Mouse (Mus musculus) limb, embryonic 10.5 days (tissue): ENCODE measurements around the gene 4930503B20Rik. TPM values are rescaled to one million over a fixed set of nuclear protein-coding genes. Genes with fewer than 3 reads are reported as not detected.

ENCODE experiments used
- DNase-seq: peaks from one replicate; pipeline ENCODE4 v3.0.0-alpha.2; 2017; ENCODE audit warnings: low spot score
- H3K27ac ChIP-seq: fragments of 300-500 bp; sonication (generic); 2 replicates; pipeline ENCODE4 v1.5.1; 2016; ENCODE audit warnings: mild to moderate bottlenecking
- H3K27me3 ChIP-seq: fragments of 300-500 bp; sonication (generic); 2 replicates; pipeline ENCODE4 v1.6.1; 2016; ENCODE audit warnings: low read depth, mild to moderate bottlenecking; ENCODE audit not compliant: poor library complexity, severe bottlenecking
- H3K36me3 ChIP-seq: fragments of 300-500 bp; sonication (generic); 2 replicates; pipeline ENCODE4 v1.6.1; 2016; ENCODE audit warnings: mild to moderate bottlenecking, moderate library complexity
- H3K4me1 ChIP-seq: fragments of 300-500 bp; sonication (generic); 2 replicates; pipeline ENCODE4 v1.6.1; 2016
- H3K4me3 ChIP-seq: fragments of 300-500 bp; sonication (generic); 2 replicates; pipeline ENCODE4 v1.5.1; 2016; ENCODE audit warnings: mild to moderate bottlenecking, moderate library complexity
- H3K9me3 ChIP-seq: fragments of 300-500 bp; sonication (generic); replicated peaks from 2 replicates; pipeline ENCODE4 v1.6.1; 2016; ENCODE audit warnings: mild to moderate bottlenecking
- WGBS: fragments of 180-500 bp; shearing (Covaris S2); methylation state at CpG from one replicate; pipeline ENCODE4 v1.1.7; 2016; 5-methylcytosine and 5-hydroxymethylcytosine counted together
- polyA plus RNA-seq: library from polyadenylated mRNA; unstranded; fragments of >200 nt; fragmentation: Nextera tagmentation; extraction: Ambion mirVana; gene quantifications from 2 replicates; pipeline ENCODE4 v1.2.1, GENCODE M21; 2016

Gene 4930503B20Rik
- polyA plus RNA-seq, result not detected in 2 replicates

- no peaks in the 10 kb centered on the region for H3K4me1 ChIP-seq
- no peak within 1 kb of the TSS for H3K4me3 ChIP-seq
- no peak within 1 kb of the TSS for H3K27ac ChIP-seq
- no peaks in the 10 kb centered on the region for H3K27me3 ChIP-seq
- H3K36me3 ChIP-seq, result no peaks in the 10 kb centered on the region
- 86% methylated on average over 3 of the region's 3 CpGs for WGBS
- H3K9me3 ChIP-seq, result no peaks in the 10 kb centered on the region
- no peak for DNase-seq
Measured at GRCm38 (mm10) chr3:146651217-146651616, at the start of gene 4930503B20Rik. TSS of gene 4930503B20Rik (minus strand) at chr3:146651317.

GRCm38 (mm10) chr3:146700051-146700450, 48.9 kb upstream of the 4930503B20Rik start:
- Histone ChIP-seq H3K27me3 (no peaks in the 10 kb centered on the region), H3K9me3 (no peaks in the 10 kb centered on the region), H3K4me1 (peaks cover 5% of the 10 kb centered on the region), H3K27ac (no peak overlapping the region), H3K36me3 (no peaks in the 10 kb centered on the region), H3K4me3 (no peak overlapping the region)
- WGBS, result 87% methylated on average over 11 of the region's 11 CpGs
- DNase-seq, result no peak

DNA sequence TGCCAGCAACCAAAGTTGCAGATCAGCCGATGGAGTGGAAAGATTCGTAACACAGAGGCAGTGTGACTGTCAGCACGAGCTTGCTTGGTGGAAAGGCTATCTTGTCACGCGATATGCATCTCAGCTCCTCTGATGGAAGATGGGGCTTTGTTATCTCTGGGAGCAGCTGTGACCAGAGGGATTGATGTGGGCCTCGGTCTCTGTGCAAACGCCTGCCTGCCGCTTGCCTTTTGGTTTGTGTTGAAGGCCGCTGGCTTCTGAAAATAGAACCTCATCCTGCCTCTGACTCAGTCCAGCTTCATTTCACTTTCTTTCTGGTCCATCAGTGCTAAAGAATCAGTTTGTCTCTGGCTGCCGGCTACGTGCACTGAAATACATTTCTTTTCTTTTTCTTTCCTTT, 47.9 kb upstream of the 4930503B20Rik start:
- H3K36me3 ChIP-seq, result no peaks in the 10 kb centered on the region
- H3K4me1 ChIP-seq, result peaks cover 5% of the 10 kb centered on the region
- H3K27ac ChIP-seq, result no peak overlapping the region
- WGBS, result 64% methylated on average over 11 of the region's 11 CpGs
- no peaks in the 10 kb centered on the region for H3K9me3 ChIP-seq
- no peaks in the 10 kb centered on the region for H3K27me3 ChIP-seq
- H3K4me3 ChIP-seq, result no peak overlapping the region
- DNase-seq, result no peak

DNA sequence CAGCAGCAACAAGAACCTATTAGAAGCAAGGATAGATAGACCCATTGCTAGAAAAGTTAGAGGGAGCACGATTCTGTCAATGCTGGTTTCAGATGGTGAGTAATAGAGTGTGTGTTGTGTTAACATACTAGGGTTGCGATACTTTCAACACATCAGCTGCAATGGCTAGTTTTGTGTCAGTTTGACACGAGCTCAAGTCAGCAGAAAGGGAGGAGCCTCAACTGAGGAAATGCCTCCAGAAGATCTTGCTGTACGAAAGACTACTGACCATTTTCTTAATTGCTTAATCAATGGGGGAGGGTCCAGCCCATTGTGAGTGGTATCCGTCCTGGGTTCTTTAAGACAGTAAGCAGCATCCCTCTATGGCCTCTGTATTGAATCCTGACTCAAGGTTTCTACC, 41.4 kb upstream of the 4930503B20Rik start:
- Histone ChIP-seq H3K9me3 (no peaks in the 10 kb centered on the region), H3K4me1 (no peaks in the 10 kb centered on the region), H3K36me3 (no peaks in the 10 kb centered on the region), H3K4me3 (no peak overlapping the region), H3K27me3 (0 out of 2 replicates have a peak, but pooled peaks cover 4% of the 10 kb centered on the region), H3K27ac (no peak overlapping the region)
- WGBS, result 90% methylated on average over 5 of the region's 5 CpGs
- no peak for DNase-seq

GRCm38 (mm10) chr3:146687121-146687725, 36.1 kb upstream of the 4930503B20Rik start:
- Histone ChIP-seq H3K27me3 (peaks cover 26% of the 10 kb centered on the region), H3K4me1 (peaks cover 13% of the 10 kb centered on the region), H3K36me3 (no peaks in the 10 kb centered on the region), H3K27ac (no peak overlapping the region), H3K4me3 (no peak overlapping the region), H3K9me3 (no peaks in the 10 kb centered on the region)
- 85% methylated on average over 4 of the region's 4 CpGs for WGBS
- no peak for DNase-seq

DNA sequence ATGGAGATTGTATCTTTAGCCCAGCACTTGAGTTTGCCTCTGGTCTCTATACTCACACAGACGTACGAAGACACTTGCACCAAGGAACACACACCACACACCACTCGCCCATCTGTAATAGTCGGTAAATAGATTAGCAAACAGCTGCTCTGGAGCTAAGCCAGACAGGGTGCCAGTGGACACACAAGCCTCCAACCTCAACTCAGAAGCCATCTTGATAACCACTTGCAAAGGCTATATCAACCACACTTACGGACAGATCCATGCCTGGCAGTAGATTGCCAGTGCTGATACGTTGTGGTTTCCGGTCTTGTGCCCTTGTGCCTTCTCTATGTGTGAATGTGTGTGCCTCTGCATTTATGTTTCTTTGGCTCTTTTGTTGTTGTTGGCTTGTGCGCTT, 35.3 kb upstream of the 4930503B20Rik start:
- Histone ChIP-seq H3K27ac (no peak overlapping the region), H3K36me3 (no peaks in the 10 kb centered on the region), H3K27me3 (peaks cover 26% of the 10 kb centered on the region), H3K4me1 (peaks cover 13% of the 10 kb centered on the region), H3K4me3 (no peak overlapping the region), H3K9me3 (no peaks in the 10 kb centered on the region)
- 91% methylated on average over 8 of the region's 8 CpGs for WGBS
- no peak for DNase-seq

DNA sequence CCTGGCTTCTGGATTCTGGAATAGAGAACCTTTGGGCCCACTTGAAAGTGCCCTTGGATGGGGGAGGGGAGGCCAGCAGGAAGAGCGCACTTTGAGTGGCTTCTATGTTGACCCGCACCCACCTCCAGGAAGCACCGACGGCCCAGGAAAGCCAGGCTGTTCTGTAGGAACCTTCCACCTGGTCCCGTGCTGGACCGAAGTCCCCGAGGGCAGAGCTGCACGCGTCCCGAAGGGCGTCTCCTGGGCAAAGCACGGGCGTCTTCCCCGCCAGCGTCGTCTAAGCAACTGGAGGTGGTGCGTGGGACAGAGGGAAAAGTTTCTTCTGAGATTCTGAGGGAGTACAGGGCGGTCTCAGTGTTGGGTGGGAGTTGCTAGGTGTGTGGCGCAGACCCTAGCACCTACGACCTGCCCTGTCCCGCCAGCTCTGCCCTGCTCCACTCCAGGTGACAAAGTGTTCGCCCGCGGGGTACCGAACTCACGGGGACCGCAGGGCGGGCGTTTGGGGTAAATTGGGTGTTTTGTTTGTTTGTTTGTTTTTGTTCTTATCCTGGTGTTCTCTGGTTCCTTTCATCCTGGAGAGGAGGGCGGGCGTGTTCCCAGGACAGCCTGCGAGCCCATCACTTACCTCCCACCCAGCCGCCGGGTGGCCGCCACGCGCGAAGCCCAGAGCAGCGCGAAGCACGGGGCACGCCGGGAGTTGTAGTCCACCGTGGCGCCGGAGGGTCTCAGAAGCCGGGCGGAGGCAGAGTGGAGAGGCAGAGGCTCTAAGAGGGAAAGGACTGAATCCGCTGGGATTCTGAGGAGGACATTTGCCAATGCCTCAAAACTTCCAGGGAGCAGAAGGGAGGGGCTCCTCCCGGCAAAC, 33.9 kb upstream of the 4930503B20Rik start, which contains the start of gene Samd13:
Samd13 (minus strand) TSS at position 782 of the 865 bp plus-strand sequence.
- Histone ChIP-seq H3K4me3 (peak within 1 kb of the TSS; percentile 68), H3K27me3 (peaks cover 26% of the 10 kb centered on the region), H3K4me1 (peaks cover 13% of the 10 kb centered on the region), H3K9me3 (no peaks in the 10 kb centered on the region), H3K27ac (peak within 1 kb of the TSS; percentile 87), H3K36me3 (no peaks in the 10 kb centered on the region)
- peak; percentile 85 for DNase-seq
- WGBS, result 3% methylated on average over 50 of the region's 50 CpGs

- Histone ChIP-seq H3K4me3 (no peak overlapping the region), H3K27me3 (peaks cover 26% of the 10 kb centered on the region), H3K27ac (no peak overlapping the region), H3K4me1 (peaks cover 13% of the 10 kb centered on the region), H3K36me3 (no peaks in the 10 kb centered on the region), H3K9me3 (no peaks in the 10 kb centered on the region)
- WGBS, result 85% methylated on average over 2 of the region's 2 CpGs
- no peak for DNase-seq
Measured at GRCm38 (mm10) chr3:146683095-146683494, 32.0 kb upstream of the 4930503B20Rik start.

GRCm38 (mm10) chr3:146682140-146682651, 31.1 kb upstream of the 4930503B20Rik start:
- DNase-seq, result no peak
- H3K36me3 ChIP-seq, result no peaks in the 10 kb centered on the region
- 70% methylated on average over 13 of the region's 13 CpGs for WGBS
- H3K27ac ChIP-seq, result no peak overlapping the region
- H3K9me3 ChIP-seq, result no peaks in the 10 kb centered on the region
- no peak overlapping the region for H3K4me3 ChIP-seq
- H3K27me3 ChIP-seq, result peaks cover 22% of the 10 kb centered on the region
- H3K4me1 ChIP-seq, result peaks cover 13% of the 10 kb centered on the region

DNA sequence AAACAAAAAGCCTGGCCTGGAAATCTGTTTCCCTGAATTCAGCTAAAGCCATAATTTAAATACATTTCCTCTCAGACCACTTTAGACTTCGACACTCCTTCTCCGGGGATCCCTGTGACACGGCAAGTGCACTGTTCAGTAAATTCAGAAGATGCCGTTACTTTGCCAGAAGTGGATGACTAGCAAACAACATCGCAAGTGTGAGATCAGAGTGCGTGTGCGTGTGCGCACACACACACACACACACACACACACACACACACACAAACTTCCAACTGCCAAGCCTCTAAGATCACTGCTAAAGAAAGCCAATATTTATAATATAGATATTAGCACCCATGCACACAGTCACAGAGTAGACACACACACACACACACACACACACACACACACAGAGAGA, 30.6 kb upstream of the 4930503B20Rik start:
- Histone ChIP-seq H3K9me3 (no peaks in the 10 kb centered on the region), H3K27me3 (peaks cover 22% of the 10 kb centered on the region), H3K4me1 (peaks cover 13% of the 10 kb centered on the region), H3K36me3 (no peaks in the 10 kb centered on the region), H3K4me3 (no peak overlapping the region), H3K27ac (no peak overlapping the region)
- WGBS, result 86% methylated on average over 8 of the region's 8 CpGs
- DNase-seq, result no peak

GRCm38 (mm10) chr3:146680625-146681024, 29.5 kb upstream of the 4930503B20Rik start:
- 94% methylated on average over 13 of the region's 13 CpGs for WGBS
- Histone ChIP-seq H3K9me3 (no peaks in the 10 kb centered on the region), H3K4me3 (no peak overlapping the region), H3K36me3 (no peaks in the 10 kb centered on the region), H3K4me1 (peaks cover 13% of the 10 kb centered on the region), H3K27me3 (peaks cover 13% of the 10 kb centered on the region; the same call in 1 of the 2 replicates), H3K27ac (no peak overlapping the region)
- DNase-seq, result no peak

DNA sequence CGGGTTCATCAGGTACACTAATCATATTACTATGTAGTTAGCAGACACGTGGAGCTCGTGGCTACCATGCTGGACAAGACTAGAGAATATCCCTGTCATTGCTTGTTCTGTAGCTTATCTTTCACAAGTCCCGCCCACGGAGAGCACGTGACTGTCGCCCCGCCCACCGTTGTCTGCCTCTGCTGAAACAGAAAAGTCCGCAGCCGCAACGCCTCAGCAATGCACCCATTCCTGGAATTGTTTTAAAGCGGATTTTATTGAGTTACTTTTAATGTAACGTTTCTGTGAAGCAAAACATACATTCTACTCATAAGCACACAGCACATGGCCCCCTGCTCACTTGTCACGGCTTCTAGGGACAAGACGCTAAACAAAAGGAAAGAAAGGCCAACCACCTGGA, 28.5 kb upstream of the 4930503B20Rik start:
- WGBS, result 92% methylated on average over 16 of the region's 16 CpGs
- DNase-seq, result no peak
- Histone ChIP-seq H3K4me1 (peaks cover 5% of the 10 kb centered on the region; the same call in 1 of the 2 replicates), H3K9me3 (no peaks in the 10 kb centered on the region), H3K36me3 (no peaks in the 10 kb centered on the region), H3K27me3 (0 out of 2 replicates have a peak, but pooled peaks cover 11% of the 10 kb centered on the region), H3K4me3 (no peak overlapping the region), H3K27ac (no peak overlapping the region)

DNA sequence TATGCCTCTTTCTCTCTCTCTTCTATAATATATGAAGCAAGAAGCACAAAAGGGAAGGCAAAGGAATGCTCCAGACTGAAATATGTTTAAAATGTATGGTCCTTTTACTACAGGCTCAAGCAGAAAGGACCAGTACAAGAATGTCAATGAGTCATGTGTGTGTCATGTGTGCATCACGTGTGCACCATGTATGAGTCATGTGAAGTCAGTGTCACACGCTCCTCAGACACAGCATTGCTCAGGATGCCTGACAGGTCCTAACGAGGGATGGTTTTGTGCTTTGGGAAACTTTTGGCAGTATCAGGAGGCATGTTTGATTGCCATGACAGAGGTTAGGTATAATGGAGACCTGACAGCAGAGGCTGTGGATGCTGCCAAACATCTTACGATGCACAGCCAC, 25.1 kb upstream of the 4930503B20Rik start:
- no peak for DNase-seq
- H3K27ac ChIP-seq, result no peak overlapping the region
- H3K4me1 ChIP-seq, result no peaks in the 10 kb centered on the region
- no peaks in the 10 kb centered on the region for H3K9me3 ChIP-seq
- no peaks in the 10 kb centered on the region for H3K27me3 ChIP-seq
- no peaks in the 10 kb centered on the region for H3K36me3 ChIP-seq
- WGBS, result 92% methylated on average over 4 of the region's 4 CpGs
- H3K4me3 ChIP-seq, result no peak overlapping the region
